Mouse (Mus musculus): ENCODE measurements around the gene Pycr1.

DNA sequence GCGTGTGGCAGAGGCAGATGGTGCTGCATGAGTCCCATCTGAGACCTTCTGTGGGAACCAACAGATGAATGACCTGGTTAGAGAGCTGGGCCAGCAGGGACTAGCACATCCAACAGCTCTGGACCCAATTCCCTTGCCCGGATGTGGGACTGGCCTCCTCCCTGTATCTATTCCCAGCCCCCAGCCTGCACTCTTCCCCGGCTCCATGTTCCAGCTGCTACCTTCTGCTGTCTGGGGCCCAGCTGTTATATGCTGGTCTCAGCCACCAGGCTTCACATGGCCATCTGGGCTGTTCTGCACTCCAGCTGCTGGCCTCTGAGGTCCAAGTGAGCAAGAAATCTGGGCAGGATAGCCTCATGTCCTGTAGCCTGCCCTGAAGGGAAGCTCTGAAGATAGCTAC, 21.8 kb upstream of the Pycr1 start:
- no peak for TF ChIP-seq CTCF (IDR thresholded peaks at IDR 0.05; ENCODE audit: borderline replicate concordance, insufficient read depth, low read length)
- no peak for TF ChIP-seq POLR2A (IDR thresholded peaks at IDR 0.05; ENCODE audit: low read depth, low read length)

Data from embryonic fibroblast, embryonic 13.5 days (primary cell).